Mouse (Mus musculus) megakaryocyte, embryonic 14.5 days (primary cell): ENCODE results near the gene Btf3.

Experiments
- FLI1 ChIP-seq: IDR thresholded peaks from 2 replicates; pipeline ENCODE4 v1.6.1; 2012; ENCODE audit warnings: low read length, inconsistent platforms, mixed read lengths
- GATA1 ChIP-seq: IDR thresholded peaks from 3 replicates; pipeline ENCODE4 v1.6.1; 2012; ENCODE audit warnings: mixed read lengths, low read length, inconsistent platforms, borderline replicate concordance

DNA sequence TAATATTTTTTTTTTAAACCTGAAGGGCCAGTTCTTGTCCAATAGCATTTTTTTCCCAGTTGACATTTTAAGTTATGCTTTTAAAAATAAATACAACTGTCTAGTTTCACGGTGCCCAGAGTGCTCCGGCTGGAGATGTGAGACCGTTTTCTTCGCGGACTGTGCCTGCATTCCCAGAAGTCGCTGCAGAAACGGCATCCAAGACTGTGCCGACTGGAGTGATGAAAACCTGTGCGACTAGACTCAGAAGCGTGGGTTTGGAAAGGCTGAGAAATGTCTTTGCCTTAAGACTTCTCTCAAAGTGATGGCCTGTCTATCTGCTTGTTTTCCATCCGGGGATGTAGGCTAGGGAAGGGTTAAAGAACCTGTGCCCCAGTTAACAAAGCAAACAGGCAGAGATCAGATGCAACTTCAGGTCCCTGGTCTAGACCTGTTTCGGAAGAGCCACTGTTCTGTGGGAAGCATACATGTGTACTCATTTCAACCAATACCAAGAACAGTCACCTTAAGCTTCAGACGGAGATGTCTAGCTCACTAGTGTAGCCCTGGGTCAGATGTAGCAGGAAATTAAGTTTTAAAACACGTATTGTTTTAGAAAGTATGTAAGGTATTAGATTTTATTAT, 9.8 kb downstream of the Btf3 start:
- TF ChIP-seq FLI1 (no peak), GATA1 (no peak)
